Mouse (Mus musculus): ENCODE measurements at regions not wholly inside any gene's neighbourhood (a gene's known extent, or its start where the extent isn't known, plus 50 kb on each side); places are given as distances from the start of the nearest gene placed in this dataset.

- Histone ChIP-seq H3K79me2 (ENCODE audit: control insufficient read depth, insufficient read depth) (no peaks in the 10 kb centered on the region), H3K4me3 (ENCODE audit: insufficient read depth, poor library complexity, severe bottlenecking) (no peak overlapping the region), H3K36me3 (ENCODE audit: control insufficient read depth, insufficient read depth) (no peaks in the 10 kb centered on the region), H3K79me3 (ENCODE audit: low read depth) (no peaks in the 10 kb centered on the region), H3K27me3 (ENCODE audit: control insufficient read depth, insufficient read depth, insufficient read length) (peaks cover 49% of the 10 kb centered on the region), H3ac (ENCODE audit: control insufficient read depth, insufficient read length, low read depth) (no peak overlapping the region)
- no peak for TF ChIP-seq FOSL1 (IDR thresholded peaks at IDR 0.05; ENCODE audit: insufficient read depth, low read length, poor library complexity, severe bottlenecking)
These were observed 146.6 kb downstream of the Rybp start for GRCm38 (mm10) chr6:100140581-100141114.

DNA sequence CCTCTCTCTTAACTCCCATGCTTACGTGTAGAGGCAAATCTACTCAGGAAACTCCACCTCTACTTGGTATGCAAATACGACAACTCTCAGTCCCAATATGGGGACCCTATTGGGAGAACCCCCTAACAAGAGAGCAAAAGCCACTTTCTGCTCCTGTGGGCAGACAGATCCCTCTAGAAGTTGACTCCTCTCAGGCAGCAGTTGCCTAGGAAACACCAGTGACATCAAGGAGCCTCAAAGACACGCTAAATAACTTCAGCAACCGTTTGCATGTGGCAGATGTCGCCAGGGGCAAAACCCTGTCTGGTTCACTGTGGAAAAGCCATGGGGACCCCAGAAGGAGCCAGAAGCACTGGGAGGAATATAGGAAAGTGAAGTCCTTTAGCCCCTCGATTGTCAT is 147.5 kb downstream of the Rybp start:
- Histone ChIP-seq H3K36me3 (ENCODE audit: control insufficient read depth, insufficient read depth) (no peaks in the 10 kb centered on the region), H3K27me3 (ENCODE audit: control insufficient read depth, insufficient read depth, insufficient read length) (peaks cover 47% of the 10 kb centered on the region), H3ac (ENCODE audit: control insufficient read depth, insufficient read length, low read depth) (no peak overlapping the region), H3K79me3 (ENCODE audit: low read depth) (no peaks in the 10 kb centered on the region), H3K79me2 (ENCODE audit: control insufficient read depth, insufficient read depth) (no peaks in the 10 kb centered on the region), H3K4me3 (ENCODE audit: insufficient read depth, poor library complexity, severe bottlenecking) (no peak overlapping the region)
- no peak for TF ChIP-seq FOSL1 (IDR thresholded peaks at IDR 0.05; ENCODE audit: insufficient read depth, low read length, poor library complexity, severe bottlenecking)
- TF ChIP-seq MYOG (IDR thresholded peaks at IDR 0.05; ENCODE audit: control insufficient read depth, extremely low read depth, insufficient read length) = no peak
- no peak for TF ChIP-seq CTCF (IDR thresholded peaks at IDR 0.05; ENCODE audit: control insufficient read depth, insufficient read depth, insufficient read length)
- TF ChIP-seq USF1 (IDR thresholded peaks at IDR 0.05; ENCODE audit: low read depth) = no peak
- no peak for TF ChIP-seq MYOD1 (IDR thresholded peaks at IDR 0.05; ENCODE audit: control insufficient read depth, insufficient read length, low read depth)
- TF ChIP-seq CEBPB (IDR thresholded peaks at IDR 0.05; ENCODE audit: low read depth) = no peak
- TF ChIP-seq MAX (IDR thresholded peaks at IDR 0.05) = no peak

DNA sequence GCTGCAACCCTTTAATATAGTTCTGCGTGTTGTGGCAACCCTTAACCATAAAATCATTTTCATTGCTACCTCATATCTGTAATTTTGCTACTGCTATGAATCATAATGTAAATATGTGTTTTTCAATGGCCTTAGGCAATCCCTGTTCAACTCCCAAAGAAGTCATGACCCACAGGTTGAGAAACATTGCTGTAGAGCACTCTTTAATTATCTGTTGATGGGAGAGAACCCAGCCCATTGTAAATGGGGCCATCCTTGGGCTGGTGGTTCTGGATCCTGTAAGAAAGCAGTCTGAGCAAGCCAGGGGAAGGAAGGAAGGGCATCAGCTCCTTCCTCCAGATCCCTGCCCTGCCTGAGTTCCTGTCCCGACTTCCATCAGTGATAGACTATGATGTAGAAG is 148.6 kb downstream of the Rybp start:
- Histone ChIP-seq H3K4me3 (ENCODE audit: insufficient read depth, poor library complexity, severe bottlenecking) (no peak overlapping the region), H3ac (ENCODE audit: control insufficient read depth, insufficient read length, low read depth) (no peak overlapping the region), H3K79me2 (ENCODE audit: control insufficient read depth, insufficient read depth) (no peaks in the 10 kb centered on the region), H3K36me3 (ENCODE audit: control insufficient read depth, insufficient read depth) (no peaks in the 10 kb centered on the region), H3K79me3 (ENCODE audit: low read depth) (no peaks in the 10 kb centered on the region), H3K27me3 (ENCODE audit: control insufficient read depth, insufficient read depth, insufficient read length) (peaks cover 49% of the 10 kb centered on the region)
- no peak for TF ChIP-seq CEBPB (IDR thresholded peaks at IDR 0.05; ENCODE audit: low read depth)
- no peak for TF ChIP-seq FOSL1 (IDR thresholded peaks at IDR 0.05; ENCODE audit: insufficient read depth, low read length, poor library complexity, severe bottlenecking)
- no peak for TF ChIP-seq CTCF (IDR thresholded peaks at IDR 0.05; ENCODE audit: control insufficient read depth, insufficient read depth, insufficient read length)
- no peak for TF ChIP-seq USF1 (IDR thresholded peaks at IDR 0.05; ENCODE audit: low read depth)
- no peak for TF ChIP-seq MAX (IDR thresholded peaks at IDR 0.05)
- no peak for TF ChIP-seq MYOG (IDR thresholded peaks at IDR 0.05; ENCODE audit: control insufficient read depth, extremely low read depth, insufficient read length)
- TF ChIP-seq MYOD1 (IDR thresholded peaks at IDR 0.05; ENCODE audit: control insufficient read depth, insufficient read length, low read depth) = no peak

DNA sequence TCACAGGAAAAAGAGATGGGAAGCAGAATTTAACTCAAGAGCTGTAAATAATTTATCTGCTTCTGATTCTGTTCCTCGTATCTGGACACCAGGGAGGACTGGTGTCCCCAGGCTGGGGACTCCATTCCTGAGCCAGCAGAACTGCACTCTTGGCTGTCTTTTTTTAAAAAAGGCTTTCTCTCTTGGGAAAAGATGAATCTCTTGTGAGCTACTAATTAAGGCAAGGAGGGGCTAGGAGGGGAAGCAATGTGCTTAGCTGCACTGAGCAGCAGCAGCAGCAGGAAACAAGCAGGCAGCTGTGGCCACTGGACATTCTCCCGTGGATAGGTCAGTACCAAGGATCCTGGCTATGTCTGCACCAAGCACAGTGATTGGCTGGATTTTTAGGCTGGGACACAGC is 152.1 kb downstream of the Rybp start:
- Histone ChIP-seq H3K36me3 (ENCODE audit: control insufficient read depth, insufficient read depth) (no peaks in the 10 kb centered on the region), H3ac (ENCODE audit: control insufficient read depth, insufficient read length, low read depth) (no peak overlapping the region), H3K79me3 (ENCODE audit: low read depth) (no peaks in the 10 kb centered on the region), H3K79me2 (ENCODE audit: control insufficient read depth, insufficient read depth) (no peaks in the 10 kb centered on the region), H3K4me3 (ENCODE audit: insufficient read depth, poor library complexity, severe bottlenecking) (no peak overlapping the region), H3K27me3 (ENCODE audit: control insufficient read depth, insufficient read depth, insufficient read length) (peaks cover 52% of the 10 kb centered on the region)
- TF ChIP-seq USF1 (IDR thresholded peaks at IDR 0.05; ENCODE audit: low read depth) (no peak), FOSL1 (IDR thresholded peaks at IDR 0.05; ENCODE audit: insufficient read depth, low read length, poor library complexity, severe bottlenecking) (no peak), MAX (IDR thresholded peaks at IDR 0.05) (no peak), CEBPB (IDR thresholded peaks at IDR 0.05; ENCODE audit: low read depth) (no peak), MYOG (IDR thresholded peaks at IDR 0.05; ENCODE audit: control insufficient read depth, extremely low read depth, insufficient read length) (no peak), MYOD1 (IDR thresholded peaks at IDR 0.05; ENCODE audit: control insufficient read depth, insufficient read length, low read depth) (no peak), CTCF (IDR thresholded peaks at IDR 0.05; ENCODE audit: control insufficient read depth, insufficient read depth, insufficient read length) (no peak)

GRCm38 (mm10) chr6:100133970-100134369 is 153.3 kb downstream of the Rybp start:
- Histone ChIP-seq H3K4me3 (ENCODE audit: insufficient read depth, poor library complexity, severe bottlenecking) (no peak overlapping the region), H3K27me3 (ENCODE audit: control insufficient read depth, insufficient read depth, insufficient read length) (peaks cover 49% of the 10 kb centered on the region), H3K79me2 (ENCODE audit: control insufficient read depth, insufficient read depth) (no peaks in the 10 kb centered on the region), H3K36me3 (ENCODE audit: control insufficient read depth, insufficient read depth) (no peaks in the 10 kb centered on the region), H3ac (ENCODE audit: control insufficient read depth, insufficient read length, low read depth) (no peak overlapping the region), H3K79me3 (ENCODE audit: low read depth) (no peaks in the 10 kb centered on the region)
- TF ChIP-seq CEBPB (IDR thresholded peaks at IDR 0.05; ENCODE audit: low read depth) (no peak), MAX (IDR thresholded peaks at IDR 0.05) (no peak), USF1 (IDR thresholded peaks at IDR 0.05; ENCODE audit: low read depth) (no peak), FOSL1 (IDR thresholded peaks at IDR 0.05; ENCODE audit: insufficient read depth, low read length, poor library complexity, severe bottlenecking) (no peak), MYOG (IDR thresholded peaks at IDR 0.05; ENCODE audit: control insufficient read depth, extremely low read depth, insufficient read length) (no peak), CTCF (IDR thresholded peaks at IDR 0.05; ENCODE audit: control insufficient read depth, insufficient read depth, insufficient read length) (no peak), MYOD1 (IDR thresholded peaks at IDR 0.05; ENCODE audit: control insufficient read depth, insufficient read length, low read depth) (no peak)

- Histone ChIP-seq H3K79me3 (ENCODE audit: low read depth) (no peaks in the 10 kb centered on the region), H3K27me3 (ENCODE audit: control insufficient read depth, insufficient read depth, insufficient read length) (peaks cover 49% of the 10 kb centered on the region), H3K4me3 (ENCODE audit: insufficient read depth, poor library complexity, severe bottlenecking) (no peak overlapping the region), H3K36me3 (ENCODE audit: control insufficient read depth, insufficient read depth) (no peaks in the 10 kb centered on the region), H3K79me2 (ENCODE audit: control insufficient read depth, insufficient read depth) (no peaks in the 10 kb centered on the region), H3ac (ENCODE audit: control insufficient read depth, insufficient read length, low read depth) (no peak overlapping the region)
- TF ChIP-seq MAX (IDR thresholded peaks at IDR 0.05) (no peak), MYOD1 (IDR thresholded peaks at IDR 0.05; ENCODE audit: control insufficient read depth, insufficient read length, low read depth) (no peak), MYOG (IDR thresholded peaks at IDR 0.05; ENCODE audit: control insufficient read depth, extremely low read depth, insufficient read length) (no peak), CEBPB (IDR thresholded peaks at IDR 0.05; ENCODE audit: low read depth) (no peak), CTCF (IDR thresholded peaks at IDR 0.05; ENCODE audit: control insufficient read depth, insufficient read depth, insufficient read length) (no peak)
These were observed 154.2 kb downstream of the Rybp start for GRCm38 (mm10) chr6:100132916-100133600.

Measured in C2C12 (cell line).